In genomic region chr17:34646906-34647787, GRCm38 (mm10) we compare ENCODE assay signal across 8 mouse cellular contexts. TPM values are rescaled to one million over a fixed set of nuclear protein-coding genes. Genes with fewer than 3 reads are reported as not detected.
A peak's percentile ranks its signal among the peaks of the same experiment; 100 is the strongest.
DNase-seq lines count a peak whose midpoint lies in the region; ATAC-seq lines count a peak whose summit lies in the region.

Gene Atf6b, plus strand, starts transcription at chr17:34647146.

- peak within 1 kb of the TSS; percentile 52 for H3K27ac ChIP-seq in brown adipose tissue, adult 24 weeks (replicated peaks; ENCODE audit: low read depth, low read length)
- H3K27ac ChIP-seq in heart, embryonic 13.5 days (replicated peaks), result peak within 1 kb of the TSS; percentile 66
- peak within 1 kb of the TSS; percentile 72 for H3K27ac ChIP-seq in liver, embryonic 12.5 days
- H3K27ac ChIP-seq in stomach, embryonic 15.5 days, result peak within 1 kb of the TSS; percentile 9; the same call in 1 of the 2 replicates

- no peaks in the 10 kb centered on the region for H3K9me3 ChIP-seq in heart, embryonic 13.5 days
- H3K9me3 ChIP-seq in liver, embryonic 12.5 days (replicated peaks), result no peaks in the 10 kb centered on the region
- H3K9me3 ChIP-seq in stomach, embryonic 15.5 days, result no peaks in the 10 kb centered on the region

- peak; percentile 94 for ATAC-seq in heart, embryonic 13.5 days (ENCODE audit: extremely low read depth, insufficient number of reproducible peaks, low FRiP score, low TSS enrichment)
- ATAC-seq in liver, embryonic 12.5 days, result peak; percentile 97
- ATAC-seq in stomach, embryonic 15.5 days (ENCODE audit: insufficient read depth, low FRiP score, low read depth), result peak; percentile 97

- H3K9ac ChIP-seq in heart, embryonic 13.5 days, result peak within 1 kb of the TSS; percentile 93
- peak within 1 kb of the TSS; percentile 86 for H3K9ac ChIP-seq in liver, embryonic 12.5 days
- peak within 1 kb of the TSS; percentile 79 for H3K9ac ChIP-seq in stomach, embryonic 15.5 days

- peak within 1 kb of the TSS; percentile 81 for H3K4me2 ChIP-seq in heart, embryonic 13.5 days
- peak within 1 kb of the TSS; percentile 94 for H3K4me2 ChIP-seq in liver, embryonic 12.5 days
- H3K4me2 ChIP-seq in stomach, embryonic 15.5 days, result peak within 1 kb of the TSS; percentile 85

- peaks cover 36% of the 10 kb centered on the region for H3K36me3 ChIP-seq in heart, embryonic 13.5 days
- H3K36me3 ChIP-seq in liver, embryonic 12.5 days, result peaks cover 39% of the 10 kb centered on the region
- H3K36me3 ChIP-seq in stomach, embryonic 15.5 days, result peaks cover 12% of the 10 kb centered on the region

- H3K4me3 ChIP-seq in brown adipose tissue, adult 24 weeks (ENCODE audit: insufficient read depth, low read depth, low read length), result peak within 1 kb of the TSS; percentile 81
- peak within 1 kb of the TSS; percentile 99 for H3K4me3 ChIP-seq in heart, embryonic 13.5 days
- peak within 1 kb of the TSS; percentile 95 for H3K4me3 ChIP-seq in liver, embryonic 12.5 days
- peak within 1 kb of the TSS; percentile 72 for H3K4me3 ChIP-seq in stomach, embryonic 15.5 days (replicated peaks)

- DNase-seq in CD4-positive, CD25-positive, alpha-beta regulatory T cell, adult 2 months (ENCODE audit: low read depth, low spot score), result peak; percentile 98
- peak; percentile 86 for DNase-seq in fat pad, adult 2 months (ENCODE audit: extremely low read depth, low read depth, low spot score)
- DNase-seq in kidney, postnatal 10 days, result peak; percentile 97
- DNase-seq in natural killer cell, adult 2 months (ENCODE audit: low spot score in 2 of 2), result peak; percentile 95

- H3K4me1 ChIP-seq in brown adipose tissue, adult 24 weeks (ENCODE audit: control insufficient read depth, insufficient read depth, insufficient read length, low read length), result peaks cover 18% of the 10 kb centered on the region
- peaks cover 29% of the 10 kb centered on the region for H3K4me1 ChIP-seq in heart, embryonic 13.5 days
- H3K4me1 ChIP-seq in liver, embryonic 12.5 days, result peaks cover 40% of the 10 kb centered on the region
- peaks cover 26% of the 10 kb centered on the region for H3K4me1 ChIP-seq in stomach, embryonic 15.5 days

- H3K27me3 ChIP-seq in heart, embryonic 13.5 days (replicated peaks), result no peaks in the 10 kb centered on the region
- peaks cover 5% of the 10 kb centered on the region; the same call in 1 of the 2 replicates for H3K27me3 ChIP-seq in liver, embryonic 12.5 days (replicated peaks)
- no peaks in the 10 kb centered on the region for H3K27me3 ChIP-seq in stomach, embryonic 15.5 days (replicated peaks)

- WGBS in heart, embryonic 13.5 days, result 2% methylated on average over 66 of the region's 66 CpGs
- WGBS in liver, embryonic 12.5 days (ENCODE audit: insufficient replicate concordance), result 1% methylated on average over 65 of the region's 66 CpGs
- WGBS in stomach, embryonic 15.5 days, result under 1% methylated on average over 66 of the region's 66 CpGs

RNA-seq across cellular contexts. Expression of gene Atf6b, which starts in this region (rescaled TPM):
- polyA plus RNA-seq in brown adipose tissue, adult 24 weeks (2012; ENCODE audit: insufficient read depth, insufficient read length, missing spikeins), result 16.2 and 17.1 TPM in 2 replicates
- 56.1 and 56.2 TPM in 2 replicates for polyA plus RNA-seq in heart, embryonic 13.5 days (2015; fragmentation: Nextera tagmentation; extraction: Ambion mirVana)
- 37.0 and 37.3 TPM in 2 replicates for polyA plus RNA-seq in liver, embryonic 12.5 days (2016; fragmentation: Nextera tagmentation; extraction: Ambion mirVana)
- 72.0 and 76.7 TPM in 2 replicates for polyA plus RNA-seq in stomach, embryonic 15.5 days (2015; fragmentation: Nextera tagmentation; extraction: Ambion mirVana)

Comparison
In these comparisons a context has a peak if more than half of its experiments do, and no peak if none do; other contexts are left out.
1. Peak in every context shown above with its lines: DNase-seq, ATAC-seq, H3K4me3 ChIP-seq and H3K27ac ChIP-seq.
2. H3K27ac ChIP-seq: peak in every context shown above with its lines; median percentile 72 in liver, embryonic 12.5 days; 66 in heart, embryonic 13.5 days; 52 in brown adipose tissue, adult 24 weeks; 9 in stomach, embryonic 15.5 days.